Mouse (Mus musculus): ENCODE measurements around the gene Yipf3.

Yipf3 gene

GRCm38 (mm10) chr17:46247512-46248188 is at the start of gene Yipf3, which contains the start of gene Polr1c:
Gene Yipf3, plus strand, starts transcription at chr17:46248080.
Gene Polr1c, minus strand, starts transcription at chr17:46248054.
- peak; percentile 93 for DNase-seq

DNA sequence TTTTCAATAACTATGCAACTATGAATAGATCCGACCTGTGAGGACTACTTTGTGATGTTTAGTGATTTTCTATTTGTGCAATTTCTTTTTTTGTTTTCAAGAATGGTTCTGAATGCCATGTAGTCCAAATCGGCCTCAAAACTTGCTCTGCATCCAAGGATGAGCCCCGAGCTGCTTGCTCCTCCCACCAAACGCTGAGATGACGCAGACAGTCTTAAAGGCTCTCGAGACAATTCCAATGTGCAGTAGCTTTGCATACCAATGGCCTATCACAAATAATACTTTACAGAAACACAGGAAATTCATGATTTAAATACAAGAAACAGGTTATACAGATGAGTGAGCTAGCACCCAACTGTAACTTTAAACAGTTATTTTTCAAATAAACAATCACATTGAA is 46.7 kb upstream of the Yipf3 start:
- DNase-seq, result no peak

DNA sequence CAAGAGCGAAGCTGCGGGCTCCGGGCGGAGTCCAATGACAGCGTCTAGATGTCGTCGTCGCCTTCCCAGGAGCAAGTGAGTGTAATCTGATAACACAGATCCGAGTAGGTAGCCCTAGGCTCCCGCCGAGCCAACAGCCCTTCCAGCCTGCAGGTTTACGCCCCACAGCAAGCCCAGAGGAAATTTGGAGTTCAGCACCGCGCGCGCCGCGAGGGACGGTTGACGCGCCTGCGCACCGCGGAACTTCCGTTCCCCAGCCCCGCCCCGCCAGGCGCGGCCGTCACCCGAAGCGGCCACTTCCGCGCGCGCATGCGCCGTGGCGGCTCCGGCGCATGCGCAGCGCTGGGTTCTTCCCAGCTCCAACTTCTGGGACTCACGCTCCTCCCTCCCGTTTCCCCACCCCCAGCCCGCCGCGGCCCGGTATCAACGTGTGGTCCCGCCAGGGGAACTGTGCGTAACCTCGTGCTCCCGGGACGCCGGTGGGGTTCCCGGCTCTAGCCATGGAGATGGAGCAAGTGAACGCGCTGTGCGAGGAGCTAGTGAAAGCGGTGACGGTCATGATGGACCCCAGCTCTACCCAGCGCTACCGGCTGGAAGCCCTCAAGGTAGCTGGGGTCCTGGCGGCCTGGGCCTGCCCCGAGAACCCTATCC is 45.3 kb upstream of the Yipf3 start, which contains the start of the genes Polh and Xpo5:
Gene Polh, minus strand, starts transcription at position 225 of the 651 bp plus-strand sequence.
Gene Xpo5, plus strand, starts transcription at position 362 of the 651 bp plus-strand sequence.
- DNase-seq, result peak; percentile 89

DNA sequence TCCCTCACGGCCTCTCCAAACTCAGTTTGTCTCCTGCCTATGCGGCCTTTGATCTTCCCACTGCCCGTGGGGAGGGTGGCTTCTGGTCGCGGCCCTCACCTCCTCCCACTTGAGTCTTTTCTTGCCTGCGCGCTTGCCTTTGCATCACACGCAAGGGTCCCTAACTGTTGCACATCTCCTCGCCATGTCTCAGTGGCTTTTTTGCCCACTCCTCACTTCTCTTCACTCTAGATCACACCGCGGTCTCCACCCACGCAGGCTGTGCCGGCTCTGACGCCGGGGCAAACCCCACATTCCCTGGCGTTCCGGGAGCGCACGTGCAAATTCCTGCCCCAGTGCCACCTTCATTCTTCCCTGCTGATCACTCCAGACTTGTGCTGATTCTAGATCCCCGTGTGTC is 44.8 kb upstream of the Yipf3 start:
- no peak for DNase-seq

DNA sequence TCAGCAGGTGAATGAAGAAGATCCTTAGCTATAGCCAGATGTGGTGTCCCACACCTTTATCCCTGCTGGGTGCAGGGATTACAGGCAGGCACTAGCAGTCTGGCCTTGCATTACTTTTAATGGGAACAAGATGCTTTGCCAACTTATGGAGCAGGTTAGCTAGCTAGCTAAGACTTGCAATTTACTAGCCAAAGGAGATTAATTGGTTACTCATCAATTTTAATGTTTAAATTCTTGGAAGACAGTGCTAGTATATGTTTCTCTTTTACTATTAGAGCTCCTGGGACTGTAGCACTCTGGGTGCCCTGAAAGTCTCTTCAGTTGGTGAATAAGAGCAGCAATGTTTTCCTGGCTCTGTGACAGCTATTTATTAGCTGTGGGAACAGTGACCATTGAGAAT is 41.2 kb upstream of the Yipf3 start:
- no peak for DNase-seq

- DNase-seq, result no peak
These were observed 37.3 kb upstream of the Yipf3 start for GRCm38 (mm10) chr17:46210550-46210949.

GRCm38 (mm10) chr17:46221601-46222000 is 26.3 kb upstream of the Yipf3 start:
- DNase-seq, result no peak

- DNase-seq, result no peak
These were observed 20.3 kb upstream of the Yipf3 start for GRCm38 (mm10) chr17:46227576-46227975.

- no peak for DNase-seq
These were observed 11.8 kb upstream of the Yipf3 start for GRCm38 (mm10) chr17:46236067-46236466.

GRCm38 (mm10) chr17:46237079-46237478 is 10.8 kb upstream of the Yipf3 start:
- no peak for DNase-seq

DNA sequence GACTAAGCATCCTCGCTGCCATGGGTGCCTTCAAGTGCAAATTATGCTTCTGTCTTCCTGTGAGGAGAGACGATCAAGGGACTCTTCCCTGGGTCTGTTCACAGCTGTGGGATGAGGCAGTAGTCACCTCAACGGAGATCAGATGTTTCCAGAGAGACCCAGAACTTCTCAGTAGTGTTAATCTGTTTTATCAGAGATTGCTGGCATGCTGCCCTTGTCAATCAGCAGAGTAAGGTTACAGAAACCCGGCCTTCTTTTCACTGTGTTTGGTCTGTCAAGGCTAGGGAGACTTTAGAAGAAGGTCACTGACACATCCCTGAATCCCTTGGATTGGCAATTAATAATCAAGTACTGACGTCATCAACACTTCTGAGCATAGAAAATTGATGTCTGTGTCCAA is 10.4 kb upstream of the Yipf3 start:
- no peak for DNase-seq

- DNase-seq, result no peak
These were observed 8.3 kb upstream of the Yipf3 start for GRCm38 (mm10) chr17:46239516-46240114.

DNA sequence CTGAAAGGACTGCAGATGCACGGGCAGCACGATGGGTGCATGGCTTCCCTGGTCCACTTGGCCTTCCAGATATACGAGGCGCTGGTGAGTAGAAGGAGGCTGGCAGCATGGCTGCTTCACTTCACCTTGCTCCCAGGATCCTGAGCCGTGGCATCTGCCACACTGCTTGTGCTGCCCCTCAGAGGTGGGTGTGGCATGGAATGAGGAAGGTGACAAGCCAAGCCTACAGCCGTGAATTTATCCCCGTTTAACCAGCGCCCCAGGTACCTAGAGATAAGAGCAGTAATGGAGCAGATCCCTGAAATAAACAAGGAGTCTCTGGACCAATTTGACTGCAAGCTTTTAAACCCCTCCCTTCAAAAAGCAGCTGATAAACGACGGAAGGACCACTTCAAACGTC is 6.4 kb upstream of the Yipf3 start:
- DNase-seq, result no peak

DNA sequence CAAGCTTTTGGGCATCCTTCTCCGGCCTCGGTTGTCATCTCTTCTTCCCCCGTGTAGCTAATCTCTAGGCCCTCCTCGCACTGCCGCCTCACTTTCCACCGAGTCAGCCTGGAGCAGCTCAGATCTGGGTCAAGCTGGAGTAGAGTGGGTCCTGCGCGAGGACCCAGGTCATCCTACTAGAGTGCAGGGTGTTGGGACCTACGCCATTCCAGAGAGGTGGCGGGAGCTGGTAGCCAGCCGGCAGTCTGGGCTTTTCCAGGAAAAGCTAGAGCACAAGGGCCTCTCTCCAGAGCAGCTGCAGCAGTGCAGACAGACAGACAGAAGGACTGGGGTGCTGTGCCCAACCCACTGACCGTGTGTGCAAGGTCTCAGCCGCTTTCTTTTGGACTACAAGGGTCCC is 5.6 kb upstream of the Yipf3 start:
- DNase-seq, result no peak

DNA sequence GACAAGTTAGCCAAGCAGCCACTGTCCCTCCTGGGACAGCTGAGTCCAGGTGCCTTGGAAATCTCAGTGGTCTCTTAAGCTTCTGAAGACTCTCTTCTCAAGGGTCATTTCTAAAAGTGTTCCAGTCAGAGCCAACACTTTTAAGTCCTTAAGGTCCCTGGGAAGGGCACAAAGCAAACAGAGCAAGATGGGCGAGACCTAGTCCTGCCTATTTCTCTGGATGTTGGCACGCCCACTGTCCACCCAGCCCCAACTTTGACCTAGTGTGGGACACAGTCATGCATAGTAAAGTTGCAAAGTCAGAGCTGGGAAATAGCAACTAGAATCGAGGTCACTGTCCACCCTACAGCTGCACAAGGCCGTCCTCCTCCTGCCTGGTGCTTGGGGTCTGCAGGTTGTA is 4.9 kb upstream of the Yipf3 start:
- no peak for DNase-seq

DNA sequence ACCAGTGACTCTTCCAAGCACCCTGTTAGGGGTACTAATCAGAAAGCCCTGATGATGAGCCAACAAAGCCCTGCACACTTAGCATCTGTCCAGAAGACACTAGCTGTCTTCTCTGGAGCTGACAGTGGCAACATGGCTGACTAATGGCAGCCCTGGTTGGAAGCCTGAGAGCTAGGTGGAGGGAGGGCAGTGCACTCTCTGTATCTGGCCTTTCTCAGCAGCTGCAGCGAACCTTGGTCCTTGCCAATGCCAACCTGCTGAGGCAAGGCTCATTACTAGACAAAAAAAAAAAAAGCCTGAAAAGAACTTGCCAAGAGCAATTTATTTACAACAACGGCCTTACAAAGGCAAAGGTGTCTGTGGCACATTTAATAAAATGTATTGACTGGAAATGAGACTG is 4.3 kb upstream of the Yipf3 start:
- DNase-seq, result no peak

DNA sequence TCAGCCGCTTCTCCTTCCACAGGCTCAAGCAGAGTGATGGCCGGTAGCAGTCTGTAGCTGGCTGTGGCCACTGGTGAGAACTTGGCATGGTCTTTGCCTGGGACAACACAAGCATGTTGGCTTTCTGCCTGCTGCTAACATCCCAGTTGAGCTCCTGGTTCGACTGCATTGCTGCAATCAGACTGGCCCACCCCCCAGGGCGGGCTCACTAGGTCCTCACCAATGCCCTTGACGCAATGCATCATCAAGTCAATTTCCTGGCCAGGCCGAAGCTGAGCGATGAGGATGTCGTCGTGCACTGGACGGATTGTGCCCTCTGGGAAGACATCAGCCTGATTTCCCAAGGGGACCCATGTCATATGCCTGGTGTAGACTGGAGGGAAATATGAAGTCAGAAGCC is 3.3 kb upstream of the Yipf3 start:
- no peak for DNase-seq

- no peak for DNase-seq
These were observed 276 bp downstream of the Yipf3 start for GRCm38 (mm10) chr17:46248189-46248522.

DNA sequence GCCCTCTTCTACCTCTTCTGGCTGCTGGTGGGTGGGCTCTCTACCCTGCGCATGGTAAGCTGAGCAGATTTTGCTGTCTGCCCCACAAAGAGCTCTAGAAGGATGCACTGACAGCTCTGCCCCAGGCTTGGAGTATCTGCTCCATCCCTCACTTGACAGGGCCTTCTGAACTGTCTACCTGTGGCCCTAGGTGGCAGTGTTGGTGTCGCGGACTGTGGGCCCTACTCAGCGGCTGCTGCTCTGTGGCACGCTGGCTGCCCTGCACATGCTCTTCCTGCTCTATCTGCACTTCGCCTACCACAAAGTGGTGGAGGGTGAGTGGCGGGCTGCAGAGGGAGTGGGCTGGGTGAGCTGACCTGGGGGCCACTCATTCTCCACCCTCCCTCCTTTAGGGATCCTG is 3.3 kb downstream of the Yipf3 start:
- no peak for DNase-seq

- DNase-seq, result no peak
These were observed 4.9 kb downstream of the Yipf3 start for GRCm38 (mm10) chr17:46252571-46253451.

GRCm38 (mm10) chr17:46253452-46254084 is 5.7 kb downstream of the Yipf3 start, which contains the start of gene Lrrc73:
Gene Lrrc73, plus strand, starts transcription at chr17:46253531.
- DNase-seq, result peak; percentile 90

DNA sequence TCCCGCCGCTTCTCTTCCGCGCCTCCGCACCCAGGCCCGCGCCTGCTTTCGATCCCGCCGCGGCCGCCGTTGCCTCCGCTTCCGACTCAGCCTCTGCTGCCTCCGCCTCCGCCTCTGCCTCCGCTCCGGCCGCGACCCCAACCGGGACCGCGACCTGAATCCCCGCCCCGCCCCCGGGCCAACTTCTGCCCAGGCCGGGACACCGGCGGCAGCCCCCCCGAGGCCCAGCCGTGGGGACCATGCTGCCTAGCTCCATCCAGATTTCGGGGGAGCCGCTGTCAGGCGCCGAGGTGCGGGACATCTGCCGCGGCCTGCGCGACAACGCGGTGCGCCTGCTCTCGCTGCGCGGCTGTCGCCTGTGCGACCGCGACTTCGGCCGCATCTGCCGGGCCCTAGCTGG is 6.2 kb downstream of the Yipf3 start:
- DNase-seq, result peak; percentile 54

DNA sequence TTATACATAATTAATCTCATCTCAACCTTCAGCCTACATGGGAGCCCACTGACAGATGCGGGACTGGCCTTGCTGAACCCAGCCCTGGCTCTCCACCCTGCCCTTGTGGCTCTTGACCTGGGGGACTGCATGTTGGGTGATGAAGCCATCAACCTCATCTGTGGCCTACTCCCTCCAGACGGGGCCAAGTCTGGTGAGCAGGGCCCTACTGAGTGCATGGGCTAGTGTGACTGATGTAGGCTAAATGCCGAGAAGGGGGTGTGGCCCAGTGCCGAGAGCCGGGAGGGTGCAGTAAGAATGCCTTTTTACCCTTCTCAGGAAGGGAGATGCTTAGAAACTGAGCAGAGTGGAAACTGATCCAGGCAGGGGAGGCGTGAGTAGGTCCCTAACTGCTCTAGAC is 7.3 kb downstream of the Yipf3 start:
- DNase-seq, result no peak

All from cerebellum, adult 8-10 months (tissue).